Mouse (Mus musculus): ENCODE measurements around the gene Cdk19. TPM values are rescaled to one million over a fixed set of nuclear protein-coding genes. Genes with fewer than 3 reads are reported as not detected.

Gene Cdk19
- total and polyA plus RNA-seq, 3 experiments, result 2.8 to 8.2 TPM; not detected in 1

- Histone ChIP-seq H3K36me3 (ENCODE audit: control insufficient read depth in 1 of 2, insufficient read depth in 2 of 2, low read length in 2 of 2) (peaks cover 0 to 10% of the 10 kb centered on the region in 2 experiments; a peak in 2 of 4 replicates), H3K27me3 (ENCODE audit: control insufficient read depth in 1 of 2, insufficient read depth in 2 of 2, low read length in 2 of 2) (no peaks in the 10 kb centered on the region), H3K27ac (ENCODE audit: control insufficient read depth, low read depth, low read length) (peak overlapping the region; percentile 94), H3K4me1 (ENCODE audit: control insufficient read depth in 1 of 2, insufficient read depth in 2 of 2, low read length in 2 of 2) (peaks cover 2 to 6% of the 10 kb centered on the region in 2 experiments; a peak in 3 of 4 replicates), H3K9ac (ENCODE audit: control insufficient read depth, low read depth, low read length, poor library complexity, severe bottlenecking) (no peak overlapping the region; the same call in 1 of the 2 replicates), H3K9me3 (replicated peaks; ENCODE audit: insufficient read depth, low read length) (no peaks in the 10 kb centered on the region), H3K4me3 (ENCODE audit: control insufficient read depth in 1 of 2, insufficient read depth in 1 of 2, low read depth in 2 of 2, low read length in 2 of 2) (peak overlapping the region; percentile 49 to 53; a peak in 3 of 4 replicates), H3K79me2 (ENCODE audit: control insufficient read depth, insufficient read depth, low read length, poor library complexity) (peaks cover 6% of the 10 kb centered on the region; the same call in 1 of the 2 replicates)
- DNase-seq (ENCODE audit: low read depth, low spot score), result peak; percentile 58
- TF ChIP-seq ELF1 (IDR thresholded peaks at IDR 0.05; ENCODE audit: low read depth, low read length) (no peak), NRF1 (IDR thresholded peaks at IDR 0.05; ENCODE audit: insufficient read depth, low read depth, low read length, poor library complexity, severe bottlenecking) (no peak), MXI1 (IDR thresholded peaks at IDR 0.05; ENCODE audit: low read depth, low read length) (no peak), ZNF384 (IDR thresholded peaks at IDR 0.05; ENCODE audit: low read depth, low read length) (peak; percentile 92)
Observed at GRCm38 (mm10) chr10:40346776-40347403, 7.5 kb downstream of the Cdk19 start.

GRCm38 (mm10) chr10:40347461-40347954, 8.1 kb downstream of the Cdk19 start:
- Histone ChIP-seq H3K27ac (ENCODE audit: control insufficient read depth, low read depth, low read length) (peak overlapping the region; percentile 94), H3K79me2 (ENCODE audit: control insufficient read depth, insufficient read depth, low read length, poor library complexity) (peaks cover 6% of the 10 kb centered on the region; the same call in 1 of the 2 replicates), H3K9ac (ENCODE audit: control insufficient read depth, low read depth, low read length, poor library complexity, severe bottlenecking) (peak overlapping the region; percentile 71), H3K4me3 (ENCODE audit: control insufficient read depth in 1 of 2, insufficient read depth in 1 of 2, low read depth in 2 of 2, low read length in 2 of 2) (peak overlapping the region; percentile 49 to 53), H3K27me3 (ENCODE audit: control insufficient read depth in 1 of 2, insufficient read depth in 2 of 2, low read length in 2 of 2) (no peaks in the 10 kb centered on the region), H3K9me3 (replicated peaks; ENCODE audit: insufficient read depth, low read length) (no peaks in the 10 kb centered on the region), H3K4me1 (ENCODE audit: control insufficient read depth in 1 of 2, insufficient read depth in 2 of 2, low read length in 2 of 2) (peaks cover 0 to 6% of the 10 kb centered on the region in 2 experiments; a peak in 2 of 4 replicates), H3K36me3 (ENCODE audit: control insufficient read depth in 1 of 2, insufficient read depth in 2 of 2, low read length in 2 of 2) (peaks cover 0 to 10% of the 10 kb centered on the region in 2 experiments; a peak in 2 of 4 replicates)
- peak; percentile 90 for DNase-seq (ENCODE audit: low read depth, low spot score)
- TF ChIP-seq GATA1 (IDR thresholded peaks at IDR 0.05; ENCODE audit: low read depth, low read length), result peak; percentile 50
- TF ChIP-seq ZC3H11A (IDR thresholded peaks at IDR 0.05; ENCODE audit: low read depth, low read length), result no peak
- no peak for TF ChIP-seq GABPA (IDR thresholded peaks at IDR 0.05; ENCODE audit: low read depth, low read length)
- TF ChIP-seq RCOR1 (IDR thresholded peaks at IDR 0.05; ENCODE audit: low read depth, low read length), result no peak
- no peak; the same call in 1 of the 2 replicates for TF ChIP-seq POLR2AphosphoS2 (IDR thresholded peaks at IDR 0.05; ENCODE audit: low read length)
- peak; percentile 70; the same call in 1 of the 2 replicates for TF ChIP-seq TBP (IDR thresholded peaks at IDR 0.05; ENCODE audit: low read depth, low read length)
- no peak; the same call in 1 of the 2 replicates for TF ChIP-seq SMC3 (IDR thresholded peaks at IDR 0.05; ENCODE audit: low read depth, low read length)
- no peak for TF ChIP-seq KAT2A (conservative IDR thresholded peaks at IDR 0.05; ENCODE audit: low read depth, low read length)
- TF ChIP-seq SIN3A (IDR thresholded peaks at IDR 0.05; ENCODE audit: low read length), result peak; percentile 61; the same call in 1 of the 2 replicates
- no peak for TF ChIP-seq USF2 (IDR thresholded peaks at IDR 0.05; ENCODE audit: borderline replicate concordance in 1 of 2, insufficient read depth in 1 of 2, low read depth in 1 of 2, low read length in 2 of 2)
- TF ChIP-seq POLR2A (IDR thresholded peaks at IDR 0.05; ENCODE audit: control insufficient read depth in 1 of 2, insufficient read depth in 1 of 2, low read depth in 1 of 2, low read length in 2 of 2, poor library complexity in 1 of 2), result peak in 1 of 2 experiments; percentile 62; a peak in 2 of 4 replicates
- TF ChIP-seq MYB (IDR thresholded peaks at IDR 0.05; ENCODE audit: low read depth, low read length), result no peak
- TF ChIP-seq MAFK (IDR thresholded peaks at IDR 0.05; ENCODE audit: borderline replicate concordance, low read depth, low read length), result no peak
- TF ChIP-seq ELF1 (IDR thresholded peaks at IDR 0.05; ENCODE audit: low read depth, low read length), result no peak
- no peak for TF ChIP-seq TAL1 (IDR thresholded peaks at IDR 0.05; ENCODE audit: low read length)
- peak; percentile 72 for TF ChIP-seq NELFE (IDR thresholded peaks at IDR 0.05; ENCODE audit: low read depth, low read length)
- peak; percentile 39; the same call in 1 of the 2 replicates for TF ChIP-seq MXI1 (IDR thresholded peaks at IDR 0.05; ENCODE audit: low read depth, low read length)
- 0 out of 2 replicates have a peak, but pooled peaks have one; percentile 3 for TF ChIP-seq E2F4 (IDR thresholded peaks at IDR 0.05; ENCODE audit: borderline replicate concordance, low read depth, low read length)
- no peak for TF ChIP-seq RAD21 (IDR thresholded peaks at IDR 0.05; ENCODE audit: low read depth, low read length)
- peak; percentile 35; the same call in 1 of the 2 replicates for TF ChIP-seq BHLHE40 (IDR thresholded peaks at IDR 0.05; ENCODE audit: borderline replicate concordance, low read depth, low read length)
- no peak for TF ChIP-seq MAX (IDR thresholded peaks at IDR 0.05; ENCODE audit: low read length)
- peak; percentile 78; the same call in 1 of the 2 replicates for TF ChIP-seq JUND (IDR thresholded peaks at IDR 0.05; ENCODE audit: low read depth, low read length)
- no peak for TF ChIP-seq ZKSCAN1 (IDR thresholded peaks at IDR 0.05; ENCODE audit: low read depth, low read length)
- TF ChIP-seq CHD2 (IDR thresholded peaks at IDR 0.05; ENCODE audit: low read length), result no peak
- no peak for TF ChIP-seq UBTF (IDR thresholded peaks at IDR 0.05; ENCODE audit: borderline replicate concordance, insufficient read depth, low read depth, low read length)
- TF ChIP-seq NRF1 (IDR thresholded peaks at IDR 0.05; ENCODE audit: insufficient read depth, low read depth, low read length, poor library complexity, severe bottlenecking), result no peak
- TF ChIP-seq ZNF384 (IDR thresholded peaks at IDR 0.05; ENCODE audit: low read depth, low read length), result no peak
- TF ChIP-seq ETS1 (IDR thresholded peaks at IDR 0.05; ENCODE audit: low read depth, low read length), result peak; percentile 57; the same call in 1 of the 2 replicates
- 0 out of 2 replicates have a peak, but pooled peaks have one; percentile 48 for TF ChIP-seq MAZ (IDR thresholded peaks at IDR 0.05; ENCODE audit: low read depth, low read length)
